In genomic region chr15:78789721-78790323, GRCm38 (mm10) we compare ENCODE assay signal across 22 mouse cellular contexts. TPM values are rescaled to one million over a fixed set of nuclear protein-coding genes. Genes with fewer than 3 reads are reported as not detected.
DNase-seq lines count a peak whose midpoint lies in the region; ATAC-seq lines count a peak whose summit lies in the region.
"Had no signal": no experiment of that assay in that cellular context is flagged by ENCODE, and none has a peak within 500 bp of the region (broad histone marks: within the 10 kb centered on the region; RNA-seq: fewer than 3 reads in every experiment).

No protein-coding gene starts in this region.

- H3K27me3 ChIP-seq in heart, embryonic 12.5 days (replicated peaks), result 0 out of 2 replicates have a peak, but pooled peaks cover 3% of the 10 kb centered on the region
- H3K27me3 ChIP-seq: embryonic facial prominence, embryonic 12.5 days; stomach, embryonic 15.5 days had no signal

- H3K4me3 ChIP-seq in heart, embryonic 12.5 days, result no peak overlapping the region
- H3K4me3 ChIP-seq: embryonic facial prominence, embryonic 12.5 days; limb, embryonic 13.5 days; stomach, embryonic 15.5 days had no signal

- DNase-seq in heart, postnatal 10 days, result no peak
- DNase-seq in heart, postnatal 4 days, result peak; percentile 6
- DNase-seq in heart, adult 9 months (ENCODE audit: low spot score in 2 of 2), result no peak
- peak; percentile 45 to 48 for DNase-seq in kidney, postnatal 25 days
- DNase-seq in kidney, postnatal 4 days, result no peak
- DNase-seq in yolk sac, embryonic 10.5 days (ENCODE audit: low spot score), result no peak
- DNase-seq: cerebellum, adult 11-12 months; cerebellum, adult 9-11 months; lung, adult 2 months; right cerebral cortex, postnatal 25 days had no signal

- H3K36me3 ChIP-seq in heart, embryonic 12.5 days, result peaks cover 5% of the 10 kb centered on the region; the same call in 1 of the 2 replicates
- H3K36me3 ChIP-seq: embryonic facial prominence, embryonic 12.5 days; limb, embryonic 13.5 days; stomach, embryonic 15.5 days had no signal

- no peak overlapping the region for H3K9ac ChIP-seq in heart, embryonic 12.5 days
- H3K9ac ChIP-seq: embryonic facial prominence, embryonic 12.5 days; hindbrain, embryonic 14.5 days; stomach, embryonic 15.5 days had no signal

- H3K9me3 ChIP-seq in heart, embryonic 12.5 days (replicated peaks), result no peaks in the 10 kb centered on the region
- H3K9me3 ChIP-seq: embryonic facial prominence, embryonic 12.5 days; limb, embryonic 13.5 days; stomach, embryonic 15.5 days had no signal

- intact Hi-C loops in heart, postnatal 10 days (cut with DNase I), result no loop called here

- no peak overlapping the region for H3K4me2 ChIP-seq in heart, embryonic 12.5 days
- H3K4me2 ChIP-seq: embryonic facial prominence, embryonic 12.5 days; hindbrain, embryonic 14.5 days; limb, embryonic 13.5 days; liver, embryonic 11.5 days; midbrain, embryonic 11.5 days; stomach, embryonic 15.5 days had no signal

- ATAC-seq in heart, embryonic 12.5 days (ENCODE audit: insufficient number of reproducible peaks, low FRiP score), result no peak
- ATAC-seq: CD4-positive, CD25-positive, alpha-beta regulatory T cell, adult 4 months; forebrain, embryonic 14.5 days; inflammation-experienced regulatory T-cells, adult 6 months; midbrain, embryonic 16.5 days had no signal

- WGBS in heart, embryonic 12.5 days, result 83% methylated on average over 13 of the region's 13 CpGs

- peaks cover 39% of the 10 kb centered on the region for H3K4me1 ChIP-seq in heart, embryonic 12.5 days (replicated peaks)

- H3K27ac ChIP-seq in heart, embryonic 12.5 days (ENCODE audit: poor library complexity, severe bottlenecking), result 0 out of 2 replicates have a peak overlapping the region, but pooled peaks have one; percentile 18
- H3K27ac ChIP-seq: embryonic facial prominence, embryonic 12.5 days; hindbrain, embryonic 14.5 days; limb, embryonic 13.5 days had no signal

RNA-seq across cellular contexts. Expression of gene Card10, which starts 13.0 kb away (rescaled TPM):
- 6.1 and 7.5 TPM in 2 replicates for polyA plus RNA-seq in heart, embryonic 12.5 days (2016; fragmentation: Nextera tagmentation; extraction: Ambion mirVana)
- total RNA-seq in heart, postnatal 10 days (2021), result 10 to 100 TPM; 18.8 to 20.4 TPM
- 10 to 100 TPM; 15.9 to 18.8 TPM for total RNA-seq in heart, postnatal 4 days (2021)
- polyA plus RNA-seq: CD4-positive, CD25-positive, alpha-beta regulatory T cell, adult 4 months had no signal

RNA-seq across cellular contexts. Expression of gene Mfng, which starts 16.5 kb away (rescaled TPM):
- polyA plus RNA-seq in heart, embryonic 12.5 days (2016; fragmentation: Nextera tagmentation; extraction: Ambion mirVana), result 7.3 and 7.9 TPM in 2 replicates
- 10 to 100 TPM; 19.3 to 24.0 TPM for total RNA-seq in heart, postnatal 10 days (2021)
- 10 to 100 TPM; 17.6 to 18.1 TPM for total RNA-seq in heart, postnatal 4 days (2021)

RNA-seq across cellular contexts. Expression of gene Cdc42ep1, which starts 52.6 kb away (rescaled TPM):
- 40.5 and 40.8 TPM in 2 replicates for polyA plus RNA-seq in heart, embryonic 12.5 days (2016; fragmentation: Nextera tagmentation; extraction: Ambion mirVana)
- total RNA-seq in heart, postnatal 10 days (2021), result 10 to 100 TPM; 63.9 to 68.5 TPM
- total RNA-seq in heart, postnatal 4 days (2021), result 10 to 100 TPM; 55.3 to 59.9 TPM
- total RNA-seq: neutrophil, adult 5-6 weeks had no signal
- polyA plus RNA-seq: CD4-positive, CD25-positive, alpha-beta regulatory T cell, adult 4 months; inflammation-experienced regulatory T-cells, adult 6 months had no signal

Comparison
In these comparisons a context has a peak if more than half of its experiments do, and no peak if none do; other contexts are left out.
1. DNase-seq: peak in heart, postnatal 4 days (single experiment) and kidney, postnatal 25 days (2 of 2); none in heart, postnatal 10 days (0 of 2), heart, adult 9 months (0 of 2), kidney, postnatal 4 days (0 of 2) and yolk sac, embryonic 10.5 days (single experiment).